Mouse (Mus musculus) neural tube, postnatal 0 days (tissue): Measurements from ENCODE around the gene Cd300ld4. TPM values are rescaled to one million over a fixed set of nuclear protein-coding genes. Genes with fewer than 3 reads are reported as not detected.

Source experiments
- polyA plus RNA-seq: library from polyadenylated mRNA; unstranded; fragments of >200 nt; fragmentation: Nextera tagmentation; extraction: Ambion mirVana; gene quantifications from 2 replicates; pipeline ENCODE4 v1.2.1, GENCODE M21; 2015

The Cd300ld4 gene
- not detected in 2 replicates for polyA plus RNA-seq

DNA sequence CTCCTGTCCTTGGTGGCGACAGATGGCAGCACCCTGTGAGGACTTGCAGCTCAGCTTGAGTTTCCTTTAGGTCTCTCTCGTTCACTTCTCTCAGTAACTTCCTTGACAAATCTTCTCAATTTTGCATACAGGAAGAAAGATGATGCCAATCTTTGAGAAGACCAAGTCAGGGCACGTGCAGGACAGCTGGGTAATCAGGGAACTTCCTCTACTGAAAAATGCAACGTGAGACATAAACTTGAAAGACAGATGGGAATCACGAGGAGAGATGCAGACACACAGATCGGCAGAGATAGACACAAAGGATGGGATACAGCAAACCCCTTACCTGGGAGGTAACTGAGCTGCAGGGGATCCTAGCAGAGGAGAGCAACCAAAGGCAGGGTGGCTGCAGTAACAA, at the start of gene Cd300ld4:
Cd300ld4 (minus strand) TSS at position 101 of the 400 bp plus-strand sequence.

DNA sequence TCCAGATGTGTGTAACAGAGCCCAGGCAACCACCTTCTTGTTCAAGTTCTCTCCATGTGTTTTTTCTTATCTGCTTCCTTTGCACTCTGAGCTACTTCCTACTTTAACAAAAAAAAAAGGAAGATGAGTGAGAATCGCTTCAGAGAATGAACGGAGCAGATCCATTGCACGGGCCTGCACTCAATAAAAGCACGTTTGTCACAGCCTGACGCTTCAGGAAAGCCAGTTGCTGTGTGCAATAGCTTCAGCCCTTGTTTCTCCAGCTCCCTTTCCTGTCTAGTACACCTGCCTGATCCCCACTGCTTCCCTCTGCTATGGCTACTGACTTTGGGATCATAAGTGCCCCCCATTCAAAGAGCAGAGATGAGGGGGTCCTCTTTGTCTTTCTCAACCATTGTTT, 35.3 kb upstream of the Cd300ld4 start, which contains the start of gene Cd300e:
Cd300e (minus strand) TSS at position 101 of the 400 bp plus-strand sequence.

DNA sequence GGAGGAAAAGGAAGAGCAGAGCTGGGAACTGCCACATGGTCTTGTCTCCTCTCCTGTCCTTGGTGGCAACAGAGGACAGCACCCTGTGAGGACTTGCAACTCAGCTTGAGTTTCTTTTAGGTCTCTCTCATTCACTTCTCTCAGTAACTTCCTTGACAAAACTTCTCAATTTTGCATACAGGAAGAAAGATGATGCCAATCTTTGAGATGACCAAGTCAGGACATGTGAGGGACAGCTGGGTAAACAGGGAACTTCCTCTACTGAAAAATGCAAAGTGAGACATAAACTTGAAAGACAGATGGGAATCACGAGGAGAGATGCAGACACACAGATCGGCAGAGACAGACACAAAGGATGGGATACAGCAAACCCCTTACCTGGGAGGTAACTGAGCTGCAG, 21.4 kb upstream of the Cd300ld4 start, which contains the start of gene Cd300ld3:
Cd300ld3 (minus strand) TSS at position 151 of the 400 bp plus-strand sequence.

DNA sequence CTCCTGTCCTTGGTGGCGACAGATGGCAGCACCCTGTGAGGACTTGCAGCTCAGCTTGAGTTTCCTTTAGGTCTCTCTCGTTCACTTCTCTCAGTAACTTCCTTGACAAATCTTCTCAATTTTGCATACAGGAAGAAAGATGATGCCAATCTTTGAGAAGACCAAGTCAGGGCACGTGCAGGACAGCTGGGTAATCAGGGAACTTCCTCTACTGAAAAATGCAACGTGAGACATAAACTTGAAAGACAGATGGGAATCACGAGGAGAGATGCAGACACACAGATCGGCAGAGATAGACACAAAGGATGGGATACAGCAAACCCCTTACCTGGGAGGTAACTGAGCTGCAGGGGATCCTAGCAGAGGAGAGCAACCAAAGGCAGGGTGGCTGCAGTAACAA, 10.9 kb upstream of the Cd300ld4 start, which contains the start of gene Cd300ld5:
Cd300ld5 (minus strand) TSS at position 101 of the 400 bp plus-strand sequence.

DNA sequence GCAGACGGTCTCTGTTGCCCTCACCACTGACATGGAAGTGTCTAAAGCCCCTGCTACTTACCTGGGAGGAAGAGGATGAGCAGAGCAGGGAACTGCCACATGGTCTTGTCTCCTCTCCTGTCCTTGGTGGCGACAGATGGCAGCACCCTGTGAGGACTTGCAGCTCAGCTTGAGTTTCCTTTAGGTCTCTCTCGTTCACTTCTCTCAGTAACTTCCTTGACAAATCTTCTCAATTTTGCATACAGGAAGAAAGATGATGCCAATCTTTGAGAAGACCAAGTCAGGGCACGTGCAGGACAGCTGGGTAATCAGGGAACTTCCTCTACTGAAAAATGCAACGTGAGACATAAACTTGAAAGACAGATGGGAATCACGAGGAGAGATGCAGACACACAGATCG, 10.7 kb downstream of the Cd300ld4 start, which contains the start of gene Cd300ld2:
Cd300ld2 (minus strand) TSS at position 101 of the 400 bp plus-strand sequence.

DNA sequence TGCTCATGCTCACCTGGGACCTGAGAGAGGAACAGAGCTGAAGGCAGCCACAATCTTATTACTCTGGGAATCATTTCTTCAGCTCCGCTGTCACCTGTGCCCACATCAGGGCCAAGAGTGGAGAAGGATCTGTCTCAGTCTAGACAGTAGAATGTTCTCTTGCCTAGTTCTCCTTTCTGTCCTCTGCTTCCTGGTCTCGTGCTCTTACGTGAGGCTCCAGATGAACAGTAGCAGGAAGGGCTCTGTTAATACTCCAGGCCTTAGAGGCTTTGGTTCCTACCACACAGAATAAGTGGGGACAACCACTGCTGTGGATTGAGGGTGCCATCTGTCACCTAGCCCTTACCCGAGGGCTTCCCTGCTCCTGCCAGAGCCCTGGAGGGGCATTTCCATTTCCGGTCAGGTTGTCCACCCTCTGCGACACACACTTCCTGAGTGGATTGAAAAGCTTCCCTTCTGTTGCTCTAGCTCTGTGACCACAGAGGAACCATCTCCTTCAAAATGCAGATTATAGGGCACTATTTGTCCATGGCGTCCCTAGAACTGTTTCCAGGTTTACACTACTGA, 25.3 kb downstream of the Cd300ld4 start, which contains the start of gene Cd300c2:
Cd300c2 (minus strand) TSS at position 407 of the 567 bp plus-strand sequence.

DNA sequence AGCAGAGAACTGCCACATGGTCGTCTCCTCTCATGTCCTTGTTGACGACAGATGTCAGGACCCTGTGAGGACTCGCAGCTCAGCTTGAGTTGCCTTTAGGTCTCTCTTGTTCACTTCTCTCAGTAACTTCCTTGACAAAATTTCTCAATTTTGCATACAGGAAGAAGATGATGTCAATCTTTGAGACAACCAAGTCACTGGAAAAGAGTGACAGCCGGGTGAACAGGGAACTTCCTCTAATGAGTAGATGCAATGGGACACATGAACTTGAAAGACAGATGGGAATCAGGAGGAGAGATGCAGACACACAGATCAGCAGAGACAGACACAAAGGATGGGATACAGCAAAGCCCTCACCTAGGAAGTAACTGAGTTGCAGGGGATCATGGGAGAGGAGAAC, 37.0 kb downstream of the Cd300ld4 start, which contains the start of gene Cd300ld:
Cd300ld (minus strand) TSS at position 130 of the 400 bp plus-strand sequence.

Other genes with a start within 250 kb of the Cd300ld4 start
- gene Btbd17, start 231.1 kb downstream of the Cd300ld4 start, polyA plus RNA-seq: 37.4 and 38.0 TPM in 2 replicates
- gene Gpr142, start 228.1 kb downstream of the Cd300ld4 start, polyA plus RNA-seq: not detected in 2 replicates
- gene Gprc5c, start 175.9 kb downstream of the Cd300ld4 start, polyA plus RNA-seq: 5.5 TPM in 2 replicates
- gene Cd300a, start 137.0 kb downstream of the Cd300ld4 start, polyA plus RNA-seq: 1.2 and 1.4 TPM in 2 replicates
- gene Cd300lb, start 92.6 kb downstream of the Cd300ld4 start, polyA plus RNA-seq: 0.17 TPM in 2 replicates
- gene Cd300c, start 57.9 kb downstream of the Cd300ld4 start, polyA plus RNA-seq: not detected in 2 replicates
- 0.25 and 0.28 TPM in 2 replicates for gene Cd300ld, start 37.1 kb downstream of the Cd300ld4 start, polyA plus RNA-seq
- 2.8 and 3.6 TPM in 2 replicates for gene Cd300c2, start 25.1 kb downstream of the Cd300ld4 start, polyA plus RNA-seq
- not detected in 2 replicates for gene Cd300ld2, start 10.8 kb downstream of the Cd300ld4 start, polyA plus RNA-seq
- gene Cd300ld5, start 10.8 kb upstream of the Cd300ld4 start, polyA plus RNA-seq: not detected in 2 replicates
- gene Cd300ld3, start 21.4 kb upstream of the Cd300ld4 start, polyA plus RNA-seq: not detected in 2 replicates
- gene Cd300e, start 35.2 kb upstream of the Cd300ld4 start, polyA plus RNA-seq: 0.09 TPM in 1 of 2 replicates, not detected in the other
- gene Rab37, start 64.4 kb upstream of the Cd300ld4 start, polyA plus RNA-seq: 0.85 and 1.1 TPM in 2 replicates
- 0.22 and 0.37 TPM in 2 replicates for gene Cd300lf, start 107.0 kb upstream of the Cd300ld4 start, polyA plus RNA-seq
- 73.8 and 75.1 TPM in 2 replicates for gene Slc9a3r1, start 136.3 kb upstream of the Cd300ld4 start, polyA plus RNA-seq
- 12.9 and 13.5 TPM in 2 replicates for gene Tmem104, start 160.5 kb upstream of the Cd300ld4 start, polyA plus RNA-seq
- gene Nat9, start 160.8 kb upstream of the Cd300ld4 start, polyA plus RNA-seq: 19.9 and 21.8 TPM in 2 replicates
- 0.57 and 0.72 TPM in 2 replicates for gene Grin2c, start 240.2 kb upstream of the Cd300ld4 start, polyA plus RNA-seq